Mouse (Mus musculus) ovary, postnatal 36 days (tissue): Measurements from ENCODE around the gene Wwox.

ENCODE experiments used
- DNase-seq: peaks from one replicate; pipeline ENCODE4 v3.0.0; 2022; ENCODE audit warnings: low spot score, mixed read lengths

The Wwox gene

DNA sequence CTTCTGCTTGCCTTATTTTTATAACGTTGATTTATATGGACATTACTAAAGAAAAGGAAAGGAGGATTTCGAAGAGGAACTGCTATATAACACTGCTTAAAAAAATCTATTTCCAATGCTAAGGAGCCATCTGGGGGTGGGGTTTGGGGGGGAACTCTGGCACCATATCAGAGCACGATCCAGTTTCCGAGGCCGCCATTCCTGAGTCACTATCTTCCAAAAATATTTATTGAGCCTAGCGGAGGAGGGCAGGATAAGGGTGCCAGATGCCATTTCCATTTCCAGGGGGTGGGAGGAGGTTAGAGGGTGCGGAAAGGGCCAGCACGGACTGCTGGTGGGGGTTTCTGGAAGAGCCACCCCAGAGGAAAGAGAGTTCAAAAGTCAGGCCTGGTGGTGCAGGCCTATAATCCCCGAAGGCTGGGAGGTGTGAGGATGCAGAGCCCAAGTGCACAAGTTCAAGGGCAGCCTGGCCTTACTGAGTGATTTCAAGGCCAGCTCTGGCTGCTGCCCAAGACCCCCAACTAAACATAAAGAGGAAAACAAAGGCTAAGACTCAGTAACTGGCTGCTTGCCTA lies 658.6 kb downstream of the Wwox start:
- peak; percentile 55 for DNase-seq

DNA sequence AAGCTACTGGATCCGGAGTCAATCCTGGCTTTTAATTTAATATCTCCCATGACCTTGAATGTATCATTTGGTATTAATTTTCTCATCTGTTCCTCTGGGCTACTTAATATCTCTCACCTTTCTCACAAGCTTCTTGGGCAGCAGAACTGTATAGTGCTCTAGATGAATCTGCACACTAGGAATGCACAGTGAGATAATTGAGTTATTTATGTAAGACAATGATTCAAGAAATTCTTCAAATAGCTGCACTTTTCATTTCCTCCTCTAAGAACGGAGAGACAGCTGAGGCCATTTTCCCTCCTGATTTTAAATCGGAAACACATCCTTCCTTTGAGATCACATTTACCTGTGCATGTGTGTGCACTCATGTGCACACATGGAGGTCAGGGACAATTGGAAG lies 669.9 kb downstream of the Wwox start:
- no peak for DNase-seq

DNA sequence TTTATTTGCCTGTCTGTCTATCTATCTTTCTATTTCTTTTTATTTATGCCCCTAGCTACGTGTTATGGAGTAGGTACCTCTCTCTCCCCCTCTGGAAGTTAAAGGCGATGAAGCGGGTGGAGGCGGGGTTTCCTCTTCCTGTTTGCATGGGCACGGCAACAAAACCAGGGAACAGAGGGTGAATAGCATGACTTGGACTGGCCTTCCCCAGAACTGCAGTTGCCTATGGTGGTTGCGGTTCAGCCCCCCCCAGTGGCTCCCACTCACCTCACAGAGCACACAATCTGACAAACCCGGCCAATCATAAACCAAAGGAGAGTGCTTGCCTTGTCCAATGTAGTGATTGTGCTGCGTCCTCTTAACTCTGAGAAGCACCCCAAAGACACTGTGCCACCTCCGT lies 671.0 kb downstream of the Wwox start:
- no peak for DNase-seq

DNA sequence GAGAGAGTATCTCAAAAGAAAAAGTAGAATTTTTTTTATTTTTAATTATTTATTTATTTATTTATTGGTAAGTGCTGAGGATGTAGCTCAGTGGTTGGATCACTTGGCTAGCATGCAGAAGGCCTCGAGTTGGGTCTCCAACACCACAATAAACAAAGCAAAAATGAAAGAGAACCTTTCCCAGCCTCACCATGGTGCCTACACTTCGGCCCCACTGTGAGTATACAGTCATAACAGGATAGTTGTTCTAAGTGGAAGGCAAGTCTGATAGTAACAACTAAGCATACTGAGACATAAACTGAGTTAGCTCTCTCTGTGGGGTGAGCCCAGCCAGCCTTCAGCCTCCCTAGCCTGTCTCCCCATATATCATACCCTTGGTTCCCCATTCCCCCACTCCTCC lies 672.6 kb downstream of the Wwox start:
- DNase-seq = no peak

DNA sequence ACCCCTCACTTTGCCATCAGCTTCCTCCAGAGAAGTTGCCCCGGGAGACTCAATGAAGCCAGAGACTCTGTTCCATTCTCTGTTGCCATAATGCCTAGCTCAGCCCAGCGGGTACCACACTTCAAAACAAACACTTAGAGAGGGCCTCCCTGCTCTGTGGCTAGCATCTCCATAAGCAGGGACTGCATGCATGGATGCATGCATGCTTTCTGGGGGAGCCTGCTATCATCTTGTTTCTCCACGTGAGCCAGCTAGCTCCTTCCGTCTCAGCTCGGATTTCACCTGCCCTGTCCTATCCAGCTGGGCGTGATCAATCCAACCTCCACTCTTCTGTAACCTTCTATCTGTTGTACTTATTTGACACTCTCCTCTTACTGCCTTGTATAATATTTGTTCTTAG lies 675.0 kb downstream of the Wwox start:
- no peak for DNase-seq

DNA sequence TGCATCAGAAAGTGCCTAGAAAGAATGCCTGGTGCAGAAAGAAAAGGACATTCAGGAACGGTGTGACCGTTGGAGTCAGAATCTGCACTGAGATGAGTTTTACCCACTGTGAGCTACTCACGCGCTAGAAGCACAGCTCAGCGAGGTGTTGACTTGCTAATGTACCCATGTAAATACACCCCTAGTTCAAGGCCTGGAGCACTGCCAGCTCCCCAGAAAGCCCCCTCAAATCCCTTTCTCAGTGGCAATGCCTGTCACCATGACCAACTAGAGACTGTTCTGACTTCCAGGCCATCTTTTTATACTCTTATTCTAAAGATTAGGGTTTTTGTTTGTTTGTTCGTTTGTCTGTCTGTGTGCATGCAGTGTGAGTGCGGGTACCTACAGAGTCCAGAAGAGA lies 686.6 kb downstream of the Wwox start:
- no peak for DNase-seq

DNA sequence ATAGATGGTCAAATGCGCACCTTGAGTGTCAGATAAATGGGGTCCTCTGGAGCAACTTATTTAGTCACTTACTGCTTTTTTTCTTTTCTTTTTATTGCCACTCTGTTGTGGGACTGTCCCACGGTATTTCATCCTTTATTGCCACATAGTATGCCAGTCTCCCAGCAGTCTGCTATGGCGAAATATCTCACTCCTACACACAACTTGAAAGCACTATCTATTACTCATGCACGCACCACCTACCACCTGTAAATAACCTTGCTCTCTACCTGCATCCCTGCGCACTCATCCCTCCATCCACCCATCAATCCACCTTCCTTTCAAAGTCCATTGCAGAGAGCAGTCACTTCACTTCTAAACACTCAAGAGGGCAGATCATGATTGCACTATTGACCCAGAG lies 687.2 kb downstream of the Wwox start:
- no peak for DNase-seq

DNA sequence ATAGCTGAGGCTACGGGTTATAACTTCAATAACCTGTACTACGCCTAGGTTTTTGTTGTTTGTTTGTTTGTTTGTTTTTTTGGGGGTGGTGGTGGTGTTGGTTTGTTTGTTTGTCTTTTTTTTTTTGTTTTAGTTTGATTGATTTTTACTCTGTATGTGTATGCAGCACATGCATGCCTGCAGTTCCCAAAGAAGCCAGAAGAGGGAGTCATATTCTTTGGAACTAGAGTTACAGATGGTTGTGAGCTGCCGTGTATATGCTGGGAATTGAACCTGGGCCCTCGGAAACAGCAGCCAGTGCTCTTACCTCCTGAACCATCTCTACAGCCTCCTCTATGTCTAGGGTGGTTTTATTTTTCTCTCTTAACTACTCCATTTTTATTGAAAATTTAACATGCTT lies 689.9 kb downstream of the Wwox start:
- DNase-seq = no peak

DNA sequence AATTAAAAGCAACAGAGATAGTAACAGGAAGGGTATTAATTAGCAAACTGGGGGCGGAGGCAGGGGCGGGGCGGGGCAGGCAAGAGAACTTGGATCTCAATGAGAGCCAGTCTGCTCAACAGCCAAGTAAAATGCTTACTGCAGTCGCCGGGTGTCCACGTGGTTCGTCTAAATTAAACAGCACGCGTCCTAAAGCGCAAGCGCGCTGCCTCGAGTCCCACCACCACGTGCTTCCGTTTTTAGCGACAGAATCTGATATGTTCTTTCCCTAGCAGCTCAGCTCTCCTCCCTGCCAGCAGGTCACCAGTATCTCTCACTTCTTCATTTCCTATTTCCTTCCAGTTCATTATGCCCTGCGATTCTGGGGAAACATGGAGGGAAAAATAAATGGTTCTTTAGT lies 693.7 kb downstream of the Wwox start:
- no peak for DNase-seq

DNA sequence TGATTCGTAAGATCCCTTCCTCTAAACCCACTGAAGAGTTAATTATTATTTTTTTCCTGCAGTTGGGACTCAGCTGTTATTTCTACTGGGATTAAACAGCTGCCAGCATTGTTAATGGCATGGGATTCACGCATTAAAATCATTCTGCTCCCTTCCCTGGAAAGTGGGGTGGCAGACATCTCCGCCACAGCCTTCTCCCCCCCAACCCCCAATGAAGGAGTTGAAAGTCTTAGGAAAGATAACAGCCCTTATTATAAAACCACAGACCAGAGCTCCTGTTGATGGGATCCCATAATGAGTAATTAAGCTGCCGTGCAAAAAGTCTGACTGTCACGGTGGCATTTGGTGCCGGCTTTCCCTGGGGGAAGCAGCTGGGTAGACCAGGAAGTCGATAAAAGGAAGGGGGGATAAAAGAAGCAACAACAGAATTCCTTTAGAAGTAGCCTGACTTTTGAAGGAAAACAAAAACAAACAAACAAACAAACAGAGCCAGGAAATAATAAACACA lies 694.3 kb downstream of the Wwox start:
- no peak for DNase-seq

DNA sequence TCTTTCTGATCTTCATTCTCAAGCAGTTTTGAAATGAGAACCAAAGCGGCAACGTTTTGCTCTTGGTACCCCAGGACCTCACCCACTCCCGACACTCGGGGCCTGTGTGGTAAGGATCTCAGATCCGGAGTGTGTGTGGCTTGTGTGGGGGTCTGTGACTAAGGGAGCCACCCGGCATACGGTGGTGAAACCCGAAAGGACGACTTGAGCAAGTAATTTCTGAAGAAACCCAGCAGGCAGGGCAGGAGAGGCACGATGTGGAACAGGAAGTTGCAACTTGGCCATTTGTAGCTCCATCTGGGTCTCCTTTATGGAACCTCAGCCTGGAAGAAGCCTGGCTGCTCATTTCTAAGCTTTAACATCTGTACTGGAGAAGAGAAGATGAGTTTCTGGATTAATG lies 697.4 kb downstream of the Wwox start:
- DNase-seq = no peak

DNA sequence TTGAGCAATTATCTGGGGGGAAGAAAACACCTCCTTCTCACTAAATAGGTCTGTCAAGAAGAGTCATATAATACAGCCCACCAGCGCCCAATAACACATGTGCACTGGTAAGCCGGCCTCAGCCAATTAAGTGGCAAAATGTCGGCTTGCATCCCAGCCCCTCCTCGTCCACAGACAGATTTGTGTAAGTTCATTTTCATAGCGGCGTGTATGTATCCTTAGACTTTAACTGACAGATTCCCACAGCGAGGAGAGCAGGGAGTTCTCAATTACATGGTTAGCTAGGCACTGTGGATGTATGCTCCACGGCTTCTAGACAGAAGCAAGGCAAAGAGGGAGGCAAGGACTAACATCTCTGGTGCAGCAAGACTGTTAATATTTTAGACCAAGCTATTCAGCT lies 702.2 kb downstream of the Wwox start:
- DNase-seq = no peak

DNA sequence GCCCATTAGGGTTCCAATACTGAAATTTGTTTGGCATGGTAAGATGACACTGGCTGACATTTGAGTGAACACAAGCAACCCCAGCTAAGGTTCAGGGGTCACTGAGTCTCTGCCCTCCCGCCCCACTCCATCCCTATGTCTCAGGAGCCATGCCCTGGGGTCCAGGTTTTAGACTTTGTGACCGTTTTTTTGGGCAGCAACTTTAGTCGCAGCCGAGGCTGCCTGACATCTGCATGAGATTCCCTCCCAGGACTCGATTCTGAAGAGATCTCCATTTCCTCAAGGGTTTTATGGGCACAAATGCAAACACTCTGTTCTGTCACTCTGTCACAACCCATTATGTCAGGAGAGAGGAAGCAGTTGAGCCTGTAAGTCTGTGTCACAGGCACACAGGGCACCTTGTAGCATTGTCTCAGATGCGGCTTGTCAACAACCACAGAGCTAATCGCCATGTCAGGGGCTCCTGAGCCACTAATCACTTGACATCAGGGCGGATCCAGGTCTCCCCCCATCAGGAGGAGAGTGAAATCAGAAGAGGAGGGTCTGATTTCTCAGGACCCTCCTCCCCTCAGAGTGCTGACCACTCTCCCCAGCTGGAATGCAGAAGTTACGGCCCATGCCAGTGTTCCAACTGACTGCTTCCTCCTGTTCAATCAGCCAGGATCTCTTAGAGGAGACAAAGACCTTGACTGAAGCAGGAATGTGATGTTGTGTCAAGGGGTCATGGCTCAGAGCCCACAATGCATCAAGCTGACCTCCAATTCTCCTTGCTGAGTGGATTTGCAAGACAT lies 704.3 kb downstream of the Wwox start:
- no peak for DNase-seq

DNA sequence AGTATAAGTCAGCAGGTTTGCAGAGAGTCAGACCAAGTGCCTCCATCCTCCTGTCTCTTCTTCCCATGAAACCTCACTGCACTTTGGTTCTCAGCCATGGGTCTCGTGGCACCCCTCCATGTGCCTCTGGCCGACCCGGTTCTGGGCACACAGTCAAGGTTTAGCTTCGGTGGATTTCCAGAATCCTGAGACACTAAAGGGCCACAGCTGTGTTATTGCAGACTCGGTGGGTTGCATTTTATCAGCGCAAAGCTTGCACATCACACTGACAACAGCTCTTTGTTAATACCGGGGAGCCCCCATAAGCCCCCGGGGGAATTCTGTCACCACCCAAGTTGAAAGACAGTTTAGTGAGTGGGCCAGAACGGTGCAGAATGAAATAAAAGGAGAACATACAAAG lies 707.6 kb downstream of the Wwox start:
- peak; percentile 45 for DNase-seq

DNA sequence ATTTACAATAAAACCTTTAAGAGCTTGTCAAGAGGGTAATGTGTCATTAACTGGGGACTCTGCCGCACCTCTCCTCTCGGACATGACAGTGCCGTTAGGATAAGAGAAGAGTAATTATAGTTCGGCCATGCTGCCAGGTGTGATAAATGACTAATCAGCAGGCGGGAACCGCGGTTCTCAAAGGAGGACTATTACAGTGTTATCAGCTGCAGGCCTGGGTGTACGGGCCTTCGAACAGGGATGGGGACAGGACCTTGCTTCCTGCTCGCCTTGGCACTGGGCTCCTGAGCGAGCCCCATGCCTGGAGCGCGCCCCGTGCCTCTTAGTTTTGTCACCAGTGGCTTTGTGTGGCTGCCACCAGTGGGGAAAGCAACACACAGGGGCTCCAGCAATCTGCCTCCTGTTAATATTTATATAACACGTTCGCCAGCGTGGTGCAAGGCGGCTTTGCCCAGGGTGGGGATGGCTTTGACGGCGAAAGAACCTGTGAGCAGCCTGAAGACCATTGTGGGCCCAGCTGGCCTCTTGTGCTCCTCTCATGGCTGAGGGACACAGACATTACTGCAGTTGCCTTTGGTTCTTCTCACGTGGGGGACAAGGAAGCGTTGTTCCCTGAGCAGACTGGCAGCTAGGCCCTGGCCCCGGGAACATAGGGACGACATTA lies 711.1 kb downstream of the Wwox start:
- DNase-seq = no peak

DNA sequence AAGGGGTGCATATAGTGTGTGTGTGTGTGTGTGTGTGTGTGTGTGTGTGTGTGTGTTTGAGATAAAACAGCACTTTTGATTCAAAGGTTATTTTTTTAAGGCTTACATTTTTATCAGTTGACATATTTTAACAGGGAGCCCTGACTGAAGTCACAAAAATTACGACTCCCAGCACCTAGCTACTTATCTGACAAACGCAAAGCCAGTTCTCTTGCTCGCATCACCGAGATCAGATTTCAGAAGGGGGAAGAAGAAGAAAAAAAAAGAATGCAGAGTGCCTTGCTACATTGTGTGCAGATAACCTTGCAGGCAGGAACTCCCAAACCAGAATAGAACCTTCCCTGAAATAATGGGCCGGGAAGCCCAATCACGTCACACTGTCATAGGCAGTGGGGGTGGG lies 712.0 kb downstream of the Wwox start:
- DNase-seq = no peak

DNA sequence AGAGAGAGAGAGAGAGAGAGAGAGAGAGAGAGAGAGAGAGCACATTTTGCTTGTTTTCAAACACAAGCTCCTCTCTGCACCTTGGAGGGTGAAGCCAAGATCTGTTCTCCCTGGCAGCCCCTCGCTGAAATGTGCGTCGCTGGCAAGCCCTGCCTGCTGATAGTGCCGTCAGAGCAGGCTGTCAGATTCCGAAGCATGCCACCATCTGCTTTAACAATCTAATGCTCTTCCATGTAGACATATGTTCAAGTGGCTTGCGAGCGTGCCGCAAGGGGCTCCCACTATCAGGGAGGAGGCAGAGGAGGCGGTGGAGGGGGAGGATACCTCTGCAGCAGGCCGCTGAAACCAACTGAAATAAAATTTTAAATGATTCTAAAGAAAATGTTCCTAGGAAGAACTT lies 714.6 kb downstream of the Wwox start:
- DNase-seq = no peak

DNA sequence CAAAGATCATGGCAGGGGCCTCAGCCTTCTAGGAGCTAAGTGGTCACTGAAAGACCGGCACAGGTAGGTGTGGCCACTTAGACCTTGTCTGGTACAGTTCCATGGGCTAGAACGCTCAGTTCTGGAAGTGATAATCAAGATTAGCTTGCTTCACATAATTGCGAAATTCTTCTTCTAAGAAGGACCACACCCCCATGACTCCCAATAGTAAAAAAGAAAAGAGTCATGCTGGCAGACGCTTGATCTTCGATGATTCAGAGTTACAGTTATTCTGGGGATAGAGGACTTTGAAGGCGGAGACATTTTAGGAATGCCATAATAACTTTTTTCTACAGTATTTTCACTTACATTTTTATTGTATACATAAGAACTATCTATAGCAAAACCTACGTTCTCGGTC lies 716.7 kb downstream of the Wwox start:
- DNase-seq = no peak

DNA sequence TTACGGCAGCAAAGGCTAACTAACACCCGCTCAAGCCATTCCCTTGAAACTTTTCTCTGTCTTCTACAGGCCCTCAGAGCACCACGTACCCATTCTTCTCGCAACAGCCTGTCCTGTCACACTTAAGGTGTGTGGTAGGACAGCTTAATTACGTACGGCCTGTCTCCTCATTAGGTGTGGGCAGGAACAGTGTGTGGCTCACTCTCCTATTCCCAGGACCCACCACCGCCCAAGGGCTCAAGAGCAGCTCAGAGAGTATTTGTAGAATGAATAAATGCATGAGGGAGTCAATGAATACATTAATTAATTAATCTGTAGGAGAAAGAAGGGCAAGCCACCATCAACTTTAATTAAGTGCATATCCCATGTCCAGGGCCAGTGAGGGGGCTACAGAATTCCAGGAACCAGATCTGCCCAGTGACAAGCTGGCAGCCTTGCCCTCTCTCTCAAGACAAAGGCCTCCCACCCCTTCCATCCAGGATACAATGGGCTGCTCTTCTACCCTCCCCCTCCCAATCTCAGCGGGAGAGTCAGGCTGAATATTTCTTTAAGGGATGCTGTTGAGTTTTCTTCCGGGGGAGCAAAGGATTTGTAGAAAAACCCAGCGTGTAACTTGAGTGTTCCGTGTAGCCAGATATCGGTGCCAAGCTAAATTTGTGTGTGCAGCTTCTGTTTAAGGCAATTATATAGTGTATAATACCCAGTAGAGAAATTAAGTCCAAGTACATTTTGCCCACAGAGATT lies 718.7 kb downstream of the Wwox start:
- no peak for DNase-seq

DNA sequence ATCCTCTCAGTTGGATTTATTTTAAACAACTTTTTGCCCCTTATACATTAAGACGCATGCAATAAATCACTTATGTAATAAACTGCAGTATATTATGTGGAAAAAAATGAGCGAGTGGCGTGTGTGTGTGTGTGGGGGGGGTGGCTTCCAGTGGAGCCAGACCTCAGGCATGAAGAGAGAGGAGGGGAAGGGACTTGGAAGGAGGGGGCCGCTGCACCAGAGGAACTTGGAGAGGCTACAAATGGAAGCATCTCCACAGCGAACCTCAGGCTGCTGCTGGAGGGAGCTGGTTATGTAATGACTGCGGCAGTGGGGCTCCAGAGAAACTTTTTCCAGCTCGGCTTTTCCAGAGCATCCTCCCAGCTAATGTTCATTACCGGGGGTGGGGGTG lies 719.3 kb downstream of the Wwox start:
- no peak for DNase-seq

DNA sequence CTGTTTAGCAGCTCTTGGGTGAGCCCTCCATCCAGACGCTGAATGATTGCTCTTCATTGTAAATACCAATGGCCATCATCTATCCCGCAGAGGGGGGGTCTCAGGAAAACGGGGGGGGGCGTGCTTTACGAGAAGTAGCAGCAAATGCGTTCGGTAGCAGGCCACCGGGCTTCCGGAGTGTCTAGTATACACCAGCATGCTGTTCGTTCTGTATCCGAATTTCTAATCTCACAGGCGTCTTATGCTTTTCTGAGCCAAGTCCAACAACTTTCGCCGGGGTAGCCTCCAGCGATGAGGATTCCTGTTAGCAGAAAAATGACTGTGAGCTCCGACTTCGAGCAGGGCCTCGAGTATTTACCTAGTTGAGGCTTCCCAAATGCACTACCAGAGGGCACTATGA lies 719.8 kb downstream of the Wwox start:
- DNase-seq = no peak

DNA sequence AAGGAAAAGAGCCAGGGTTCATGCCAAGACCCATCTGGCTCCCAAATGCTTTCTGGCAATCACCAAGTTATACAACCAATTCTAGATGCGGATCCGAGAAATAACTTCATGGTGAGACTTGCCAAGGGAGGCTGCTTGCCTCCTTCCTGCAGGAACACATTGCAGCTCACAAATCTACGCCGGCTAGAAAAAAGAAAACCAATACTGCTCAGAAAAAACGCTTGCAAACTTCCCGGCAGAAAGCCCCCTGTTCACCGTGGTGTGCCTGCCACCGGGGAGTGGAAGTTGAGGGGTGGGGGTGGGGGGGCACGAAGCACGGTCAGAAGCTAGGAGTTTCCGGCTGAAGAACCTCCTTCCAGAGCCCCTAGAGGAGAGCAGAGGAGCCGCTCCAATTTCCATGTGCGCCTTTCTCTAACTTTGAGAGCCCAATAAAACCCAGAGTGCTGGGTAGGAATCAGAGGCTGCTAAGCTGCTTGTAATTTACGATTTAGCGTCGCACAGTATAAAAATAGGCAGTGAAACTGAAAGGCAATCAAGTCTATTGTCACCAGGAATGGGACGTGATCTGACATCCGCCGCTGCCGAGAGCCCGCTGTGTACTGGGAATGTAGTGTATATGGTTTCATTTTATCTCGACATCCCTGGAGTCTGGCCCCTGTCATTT lies 720.4 kb downstream of the Wwox start:
- peak; percentile 26 for DNase-seq
